Mouse (Mus musculus): Measurements from ENCODE around the gene Trim16. TPM values are rescaled to one million over a fixed set of nuclear protein-coding genes. Genes with fewer than 3 reads are reported as not detected.

Trim16 gene
- polyA plus RNA-seq, 1 experiment from 2014 or later: 3.3 TPM

GRCm38 (mm10) chr11:62878728-62879127 lies 58.7 kb downstream of the Trim16 start:
- Histone ChIP-seq H3K9me3 (replicated peaks) (no peaks in the 10 kb centered on the region), H3K27me3 (ENCODE audit: low read depth, poor library complexity, severe bottlenecking) (no peaks in the 10 kb centered on the region), H3K4me3 (peak overlapping the region; percentile 81), H3K27ac (peak overlapping the region; percentile 92; the same call in 1 of the 2 replicates), H3K36me3 (peaks cover 4% of the 10 kb centered on the region), H3K4me1 (peaks cover 11% of the 10 kb centered on the region)
- no peak for DNase-seq (ENCODE audit: low spot score)
- 36% methylated on average over 9 of the region's 9 CpGs for WGBS

- Histone ChIP-seq H3K36me3 (peaks cover 11% of the 10 kb centered on the region), H3K4me1 (peaks cover 11% of the 10 kb centered on the region), H3K4me3 (peak within 1 kb of the TSS; percentile 81), H3K27me3 (ENCODE audit: low read depth, poor library complexity, severe bottlenecking) (no peaks in the 10 kb centered on the region), H3K27ac (peak within 1 kb of the TSS; percentile 92), H3K9me3 (replicated peaks) (no peaks in the 10 kb centered on the region)
- DNase-seq (ENCODE audit: low spot score): peak; percentile 100
- WGBS: 2% methylated on average over 55 of the region's 55 CpGs
Observed at GRCm38 (mm10) chr11:62879220-62880048, 59.4 kb downstream of the Trim16 start, which contains the start of gene Tvp23b. Tvp23b (plus strand) TSS chr11:62879455.

GRCm38 (mm10) chr11:62883407-62883806 lies 63.4 kb downstream of the Trim16 start:
- H3K27ac ChIP-seq: no peak overlapping the region
- WGBS: 92% methylated on average over 8 of the region's 8 CpGs
- no peaks in the 10 kb centered on the region for H3K27me3 ChIP-seq (ENCODE audit: low read depth, poor library complexity, severe bottlenecking)
- no peaks in the 10 kb centered on the region for H3K9me3 ChIP-seq (replicated peaks)
- peaks cover 47% of the 10 kb centered on the region for H3K36me3 ChIP-seq
- H3K4me1 ChIP-seq: 0 out of 2 replicates have a peak, but pooled peaks cover 3% of the 10 kb centered on the region
- H3K4me3 ChIP-seq: no peak overlapping the region
- no peak for DNase-seq (ENCODE audit: low spot score)

GRCm38 (mm10) chr11:62885323-62885722 lies 65.3 kb downstream of the Trim16 start:
- 79% methylated on average over 5 of the region's 5 CpGs for WGBS
- peaks cover 56% of the 10 kb centered on the region for H3K36me3 ChIP-seq
- DNase-seq (ENCODE audit: low spot score): no peak

GRCm38 (mm10) chr11:62890796-62891195 lies 70.8 kb downstream of the Trim16 start:
- H3K27ac ChIP-seq: no peak overlapping the region
- no peaks in the 10 kb centered on the region for H3K4me1 ChIP-seq
- no peaks in the 10 kb centered on the region for H3K27me3 ChIP-seq (ENCODE audit: low read depth, poor library complexity, severe bottlenecking)
- no peaks in the 10 kb centered on the region for H3K9me3 ChIP-seq (replicated peaks)
- H3K4me3 ChIP-seq: no peak overlapping the region
- 92% methylated on average over 4 of the region's 4 CpGs for WGBS
- DNase-seq (ENCODE audit: low spot score): no peak
- peaks cover 65% of the 10 kb centered on the region for H3K36me3 ChIP-seq

More at GRCm38 (mm10) chr11:62885323-62885722, 65.3 kb downstream of the Trim16 start:
- Histone ChIP-seq H3K4me3 (no peak overlapping the region), H3K27me3 (ENCODE audit: low read depth, poor library complexity, severe bottlenecking) (no peaks in the 10 kb centered on the region), H3K4me1 (no peaks in the 10 kb centered on the region), H3K9me3 (replicated peaks) (no peaks in the 10 kb centered on the region), H3K27ac (no peak overlapping the region)

GRCm38 (mm10) chr11:62891763-62892162 lies 71.7 kb downstream of the Trim16 start:
- DNase-seq (ENCODE audit: low spot score): no peak
- Histone ChIP-seq H3K36me3 (peaks cover 65% of the 10 kb centered on the region), H3K4me3 (no peak overlapping the region), H3K9me3 (replicated peaks) (no peaks in the 10 kb centered on the region), H3K27me3 (ENCODE audit: low read depth, poor library complexity, severe bottlenecking) (no peaks in the 10 kb centered on the region), H3K27ac (no peak overlapping the region), H3K4me1 (no peaks in the 10 kb centered on the region)
- WGBS: 93% methylated on average over 11 of the region's 11 CpGs

Other genes starting within 250 kb of the Trim16 start
- 0.55 and 0.87 TPM in 2 replicates for gene Trpv2, start 245.7 kb upstream of the Trim16 start, polyA plus RNA-seq (2016; fragmentation: Nextera tagmentation; extraction: Ambion mirVana)
- gene Lrrc75a, start 171.7 kb upstream of the Trim16 start, polyA plus RNA-seq (2016; fragmentation: Nextera tagmentation; extraction: Ambion mirVana): 15.7 and 17.3 TPM in 2 replicates
- gene Mmgt2, start 171.6 kb upstream of the Trim16 start, polyA plus RNA-seq (2016; fragmentation: Nextera tagmentation; extraction: Ambion mirVana): 45.5 and 52.5 TPM in 2 replicates
- gene Zfp287, start 88.3 kb upstream of the Trim16 start, polyA plus RNA-seq (2016; fragmentation: Nextera tagmentation; extraction: Ambion mirVana): 11.8 and 15.7 TPM in 2 replicates
- not detected in 2 replicates for gene Gm10428, start 67.1 kb upstream of the Trim16 start, polyA plus RNA-seq (2016; fragmentation: Nextera tagmentation; extraction: Ambion mirVana)
- gene Zfp286, start 30.8 kb upstream of the Trim16 start, polyA plus RNA-seq (2016; fragmentation: Nextera tagmentation; extraction: Ambion mirVana): 22.4 and 29.8 TPM in 2 replicates
- gene Fbxw10, start 26.8 kb downstream of the Trim16 start, polyA plus RNA-seq (2016; fragmentation: Nextera tagmentation; extraction: Ambion mirVana): 0.31 and 0.84 TPM in 2 replicates
- gene Tvp23b, start 59.2 kb downstream of the Trim16 start, polyA plus RNA-seq (2016; fragmentation: Nextera tagmentation; extraction: Ambion mirVana): 37.9 and 43.4 TPM in 2 replicates
- gene Cdrt4, start 131.0 kb downstream of the Trim16 start, polyA plus RNA-seq (2016; fragmentation: Nextera tagmentation; extraction: Ambion mirVana): not detected in 2 replicates
- gene Tekt3, start 241.4 kb downstream of the Trim16 start, polyA plus RNA-seq (2016; fragmentation: Nextera tagmentation; extraction: Ambion mirVana): not detected in 2 replicates

Measured in limb, embryonic 10.5 days (tissue).